Mouse (Mus musculus): ENCODE results near the gene Smc6. TPM values are rescaled to one million over a fixed set of nuclear protein-coding genes. Genes with fewer than 3 reads are reported as not detected.

The Smc6 gene
- polyA plus RNA-seq, 1 experiment from 2014 or later, result 79.9 TPM

DNA sequence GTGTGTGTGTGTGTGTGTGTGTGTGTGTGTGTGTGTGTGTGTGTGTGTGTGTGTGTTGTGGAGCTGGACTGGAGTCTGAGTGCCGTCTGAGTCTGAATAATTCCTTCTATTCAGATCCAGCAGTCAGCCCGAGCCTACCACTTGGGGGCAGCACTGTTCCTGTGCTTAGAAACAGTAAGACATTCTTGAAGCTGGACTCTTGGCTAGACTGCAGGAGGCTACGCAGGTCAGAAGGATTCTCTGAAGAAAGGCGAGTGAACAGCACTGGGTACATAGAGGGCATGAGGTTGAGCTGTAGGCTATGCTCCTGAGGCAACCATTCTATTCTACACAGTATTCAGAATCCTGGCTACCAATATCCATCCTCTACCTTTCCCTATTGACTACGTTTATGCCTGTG, 85.2 kb downstream of the Smc6 start:
- 25% methylated on average over 5 of the region's 5 CpGs for WGBS (ENCODE audit: insufficient replicate concordance)
- Histone ChIP-seq H3K4me1 (no peaks in the 10 kb centered on the region), H3K9me3 (replicated peaks) (no peaks in the 10 kb centered on the region), H3K4me3 (no peak overlapping the region), H3K27me3 (replicated peaks) (no peaks in the 10 kb centered on the region), H3K36me3 (no peaks in the 10 kb centered on the region), H3K4me2 (no peak overlapping the region), H3K9ac (no peak overlapping the region), H3K27ac (no peak overlapping the region)
- ATAC-seq, result no peak

- no peak overlapping the region for H3K4me2 ChIP-seq
- no peaks in the 10 kb centered on the region for H3K27me3 ChIP-seq (replicated peaks)
- H3K9me3 ChIP-seq (replicated peaks), result no peaks in the 10 kb centered on the region
- ATAC-seq, result no peak
- H3K9ac ChIP-seq, result no peak overlapping the region
- no peak overlapping the region for H3K4me3 ChIP-seq
- no peak overlapping the region for H3K27ac ChIP-seq
- WGBS (ENCODE audit: insufficient replicate concordance), result 71% methylated on average over 3 of the region's 6 CpGs
- H3K36me3 ChIP-seq, result no peaks in the 10 kb centered on the region
- H3K4me1 ChIP-seq, result no peaks in the 10 kb centered on the region
Measured at GRCm38 (mm10) chr12:11362435-11362834, 96.7 kb downstream of the Smc6 start.

DNA sequence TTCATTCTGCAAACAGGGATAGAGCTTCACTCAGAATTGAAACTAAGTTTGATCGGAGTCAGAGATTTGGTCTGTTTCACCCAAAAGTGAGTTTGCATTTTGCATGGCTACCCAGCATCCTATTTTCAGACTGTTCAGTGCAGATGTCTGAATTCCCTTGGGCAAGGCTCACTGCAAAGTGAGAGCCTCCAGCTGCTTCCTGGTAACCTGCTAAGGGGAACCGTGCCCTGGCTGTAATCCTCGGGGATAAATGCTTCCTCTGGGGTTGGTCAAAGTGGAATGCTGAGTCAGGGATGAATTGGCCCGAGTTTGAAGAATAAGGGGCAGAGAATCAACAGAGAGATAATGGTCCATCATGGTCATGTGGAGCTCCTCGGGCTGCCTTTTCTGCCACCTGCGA, 99.2 kb downstream of the Smc6 start:
- Histone ChIP-seq H3K36me3 (no peaks in the 10 kb centered on the region), H3K4me2 (no peak overlapping the region), H3K27ac (no peak overlapping the region), H3K4me3 (no peak overlapping the region), H3K4me1 (no peaks in the 10 kb centered on the region), H3K9ac (no peak overlapping the region), H3K9me3 (replicated peaks) (no peaks in the 10 kb centered on the region), H3K27me3 (replicated peaks) (no peaks in the 10 kb centered on the region)
- ATAC-seq, result no peak
- WGBS (ENCODE audit: insufficient replicate concordance), result 43% methylated on average over 6 of the region's 6 CpGs

DNA sequence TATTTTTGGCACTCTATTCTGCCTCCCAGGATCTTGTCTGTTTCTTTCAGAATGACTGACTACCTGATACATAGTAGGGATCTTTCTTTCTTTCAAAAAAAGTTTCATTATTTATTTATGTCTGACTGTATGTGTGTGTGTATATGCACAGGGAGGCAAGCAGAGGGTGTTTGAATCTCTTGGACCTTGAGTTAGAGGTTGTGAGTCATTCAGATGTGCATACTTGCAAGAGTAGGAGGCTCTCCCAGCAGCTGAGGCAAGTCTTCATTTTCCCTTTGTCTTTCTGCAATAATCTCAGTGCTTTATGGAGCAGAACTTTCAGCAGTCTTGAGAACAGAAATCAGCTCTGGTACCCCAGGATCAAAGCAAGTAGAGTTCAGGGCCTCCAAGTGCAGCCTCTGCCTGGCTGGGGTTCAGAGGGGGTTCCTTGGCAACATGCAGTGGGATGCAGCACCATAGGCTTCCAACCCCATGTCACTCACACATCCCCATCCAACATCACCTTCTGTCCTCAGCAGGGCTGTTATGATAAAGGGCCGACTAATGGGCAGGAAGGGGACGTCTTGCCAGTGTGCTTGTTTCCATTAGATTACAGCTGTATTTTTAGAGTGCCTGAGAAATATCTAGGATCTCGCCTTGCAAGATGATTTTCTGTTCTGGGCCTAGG, 101.5 kb downstream of the Smc6 start:
- WGBS (ENCODE audit: insufficient replicate concordance), result 46% methylated on average over 3 of the region's 3 CpGs

More for the DNA sequence above, 101.5 kb downstream of the Smc6 start:
- H3K9me3 ChIP-seq (replicated peaks), result no peaks in the 10 kb centered on the region
- H3K9ac ChIP-seq, result no peak overlapping the region
- no peak for ATAC-seq
- H3K36me3 ChIP-seq, result no peaks in the 10 kb centered on the region
- H3K4me3 ChIP-seq, result no peak overlapping the region
- no peak overlapping the region for H3K4me2 ChIP-seq
- no peak overlapping the region for H3K27ac ChIP-seq
- H3K27me3 ChIP-seq (replicated peaks), result no peaks in the 10 kb centered on the region
- no peaks in the 10 kb centered on the region for H3K4me1 ChIP-seq

Small RNA genes lying within 50 kb of the gene (microRNA-seq; reads per million reads assigned to microRNA genes)
- gene Mir7675, result not detected

Other genes starting within 250 kb of the Smc6 start
- gene Kcns3, start 114.8 kb upstream of the Smc6 start, polyA plus RNA-seq (2016; fragmentation: Nextera tagmentation; extraction: Ambion mirVana), result 0.16 and 0.26 TPM in 2 replicates
- gene Msgn1, start 56.9 kb upstream of the Smc6 start, polyA plus RNA-seq (2016; fragmentation: Nextera tagmentation; extraction: Ambion mirVana), result not detected in 2 replicates
- gene Gen1, start 85 bp upstream of the Smc6 start, polyA plus RNA-seq (2016; fragmentation: Nextera tagmentation; extraction: Ambion mirVana), result 13.0 and 16.2 TPM in 2 replicates
- gene Vsnl1, start 170.7 kb downstream of the Smc6 start, polyA plus RNA-seq (2016; fragmentation: Nextera tagmentation; extraction: Ambion mirVana), result 0.14 and 0.44 TPM in 2 replicates
- 0.06 TPM in 1 of 2 replicates, not detected in the other for gene Rad51ap2, start 190.2 kb downstream of the Smc6 start, polyA plus RNA-seq (2016; fragmentation: Nextera tagmentation; extraction: Ambion mirVana)